ENCODE assay signal across 8 mouse cellular contexts in genomic region chr4:28176771-28177170, GRCm38 (mm10).
DNase-seq lines count a peak whose midpoint lies in the region; ATAC-seq and TF ChIP-seq lines count a peak whose summit lies in the region.

No protein-coding gene starts in this region.

- no peak overlapping the region for H3K9ac ChIP-seq in CH12.LX (ENCODE audit: insufficient read depth, low read depth)
- H3K9ac ChIP-seq in embryonic facial prominence, embryonic 12.5 days = no peak overlapping the region
- no peak overlapping the region for H3K9ac ChIP-seq in liver, embryonic 11.5 days (ENCODE audit: low read depth, low read length)
- no peak overlapping the region for H3K9ac ChIP-seq in neural tube, embryonic 14.5 days (replicated peaks; ENCODE audit: low read depth, low read length)

- H3K4me1 ChIP-seq in CH12.LX (ENCODE audit: control insufficient read depth in 1 of 2, insufficient read depth in 2 of 2) = no peaks in the 10 kb centered on the region
- H3K4me1 ChIP-seq in embryonic facial prominence, embryonic 12.5 days = no peaks in the 10 kb centered on the region
- no peaks in the 10 kb centered on the region for H3K4me1 ChIP-seq in hindbrain, embryonic 10.5 days (replicated peaks)
- H3K4me1 ChIP-seq in liver, embryonic 11.5 days (replicated peaks; ENCODE audit: control insufficient read depth, insufficient read depth, low read length) = no peaks in the 10 kb centered on the region
- no peaks in the 10 kb centered on the region for H3K4me1 ChIP-seq in neural tube, embryonic 14.5 days (ENCODE audit: control insufficient read depth, insufficient read depth, low read length)

- peak; percentile 100 for ATAC-seq in embryonic facial prominence, embryonic 12.5 days (ENCODE audit: insufficient number of reproducible peaks, insufficient read depth, low FRiP score, low TSS enrichment)
- ATAC-seq in liver, embryonic 11.5 days (replicated peaks; ENCODE audit: low FRiP score) = peak; percentile 100
- peak; percentile 99 for ATAC-seq in neural tube, embryonic 14.5 days (ENCODE audit: low read depth)

- dilution Hi-C loops in CH12.LX (cut with MboI; ENCODE audit: extremely low pct_ligation_motif_present, extremely low pct_unique_long_range_greater_than_20kb, low sequenced_read_pairs) = no loop called here

- peaks cover 13% of the 10 kb centered on the region for H3K9me3 ChIP-seq in CH12.LX (replicated peaks; ENCODE audit: low read length)
- H3K9me3 ChIP-seq in embryonic facial prominence, embryonic 12.5 days = no peaks in the 10 kb centered on the region
- peaks cover 3% of the 10 kb centered on the region for H3K9me3 ChIP-seq in hindbrain, embryonic 10.5 days
- no peaks in the 10 kb centered on the region for H3K9me3 ChIP-seq in liver, embryonic 11.5 days (ENCODE audit: control insufficient read depth, low read length)
- no peaks in the 10 kb centered on the region for H3K9me3 ChIP-seq in neural tube, embryonic 14.5 days (ENCODE audit: control insufficient read depth, low read length)

- H3K4me3 ChIP-seq in CH12.LX (replicated peaks in 1 of 3; ENCODE audit: low read depth in 2 of 3, low read length in 2 of 3, poor library complexity in 1 of 3) = no peak overlapping the region
- H3K4me3 ChIP-seq in embryonic facial prominence, embryonic 12.5 days = no peak overlapping the region
- no peak overlapping the region for H3K4me3 ChIP-seq in hindbrain, embryonic 10.5 days
- no peak overlapping the region for H3K4me3 ChIP-seq in liver, embryonic 11.5 days (ENCODE audit: low read depth, low read length)
- no peak overlapping the region for H3K4me3 ChIP-seq in neural tube, embryonic 14.5 days (ENCODE audit: low read depth, low read length)

- peak; percentile 22 for DNase-seq in gastrocnemius, adult 18-20 months (ENCODE audit: low spot score)
- no peak for DNase-seq in gastrocnemius, adult 8-10 months (ENCODE audit: low spot score in 2 of 2)
- peak; percentile 72 for DNase-seq in CH12.LX (ENCODE audit: extremely low read depth)
- DNase-seq in hindbrain, embryonic 10.5 days (ENCODE audit: low spot score) = peak; percentile 8
- peak; percentile 35 for DNase-seq in liver, embryonic 11.5 days (ENCODE audit: low spot score)
- no peak for DNase-seq in ovary, postnatal 14 days (ENCODE audit: low spot score)

- H3K27ac ChIP-seq in CH12.LX (ENCODE audit: insufficient read depth, low read depth) = no peak overlapping the region
- no peak overlapping the region for H3K27ac ChIP-seq in embryonic facial prominence, embryonic 12.5 days
- H3K27ac ChIP-seq in hindbrain, embryonic 10.5 days = no peak overlapping the region
- H3K27ac ChIP-seq in liver, embryonic 11.5 days (ENCODE audit: low read depth, low read length) = no peak overlapping the region
- H3K27ac ChIP-seq in neural tube, embryonic 14.5 days (ENCODE audit: low read depth, low read length) = no peak overlapping the region

- no peaks in the 10 kb centered on the region for H3K79me2 ChIP-seq in CH12.LX (replicated peaks; ENCODE audit: control insufficient read depth, extremely low read depth, insufficient read depth, poor library complexity, severe bottlenecking)

- in situ Hi-C loops in CH12.LX (cut with MboI; ENCODE audit: low pct_ligation_motif_present, low pct_unique_long_range_greater_than_20kb, low sequenced_read_pairs) = no loop called here

- no peaks in the 10 kb centered on the region for H3K36me3 ChIP-seq in CH12.LX (replicated peaks in 1 of 2; ENCODE audit: control insufficient read depth in 1 of 2, insufficient read depth in 1 of 2, low read length in 1 of 2)
- H3K36me3 ChIP-seq in embryonic facial prominence, embryonic 12.5 days = no peaks in the 10 kb centered on the region
- no peaks in the 10 kb centered on the region for H3K36me3 ChIP-seq in hindbrain, embryonic 10.5 days
- no peaks in the 10 kb centered on the region for H3K36me3 ChIP-seq in liver, embryonic 11.5 days (ENCODE audit: control insufficient read depth, insufficient read depth, low read length)
- H3K36me3 ChIP-seq in neural tube, embryonic 14.5 days (ENCODE audit: control insufficient read depth, insufficient read depth, low read length) = no peaks in the 10 kb centered on the region

- no peak for TF ChIP-seq RAD21 in CH12.LX (IDR thresholded peaks at IDR 0.05; ENCODE audit: low read depth, low read length)

- no peak for TF ChIP-seq EP300 in CH12.LX (IDR thresholded peaks at IDR 0.05; ENCODE audit: low read length)

- TF ChIP-seq CTCF in CH12.LX (conservative IDR thresholded peaks at IDR 0.05 in 1 of 2, IDR thresholded peaks at IDR 0.05 in 1 of 2; ENCODE audit: low read depth in 2 of 2, low read length in 2 of 2) = no peak

- WGBS in embryonic facial prominence, embryonic 12.5 days = 64% methylated on average over 3 of the region's 3 CpGs
- WGBS in hindbrain, embryonic 10.5 days = 71% methylated on average over 3 of the region's 3 CpGs
- WGBS in liver, embryonic 11.5 days = 76% methylated on average over 3 of the region's 3 CpGs
- WGBS in neural tube, embryonic 14.5 days = 80% methylated on average over 3 of the region's 3 CpGs

- H3K27me3 ChIP-seq in CH12.LX (replicated peaks) = no peaks in the 10 kb centered on the region
- no peaks in the 10 kb centered on the region for H3K27me3 ChIP-seq in embryonic facial prominence, embryonic 12.5 days
- no peaks in the 10 kb centered on the region for H3K27me3 ChIP-seq in hindbrain, embryonic 10.5 days (ENCODE audit: insufficient read depth, poor library complexity, severe bottlenecking)
- no peaks in the 10 kb centered on the region for H3K27me3 ChIP-seq in liver, embryonic 11.5 days (replicated peaks; ENCODE audit: control insufficient read depth, insufficient read depth, low read length)
- no peaks in the 10 kb centered on the region for H3K27me3 ChIP-seq in neural tube, embryonic 14.5 days (ENCODE audit: control insufficient read depth, insufficient read depth, low read length)

- TF ChIP-seq POLR2A in CH12.LX (IDR thresholded peaks at IDR 0.05; ENCODE audit: low read depth, low read length) = no peak

- H3K4me2 ChIP-seq in CH12.LX (ENCODE audit: insufficient read depth, low read depth, poor library complexity, severe bottlenecking) = no peak overlapping the region
- H3K4me2 ChIP-seq in embryonic facial prominence, embryonic 12.5 days (replicated peaks) = no peak overlapping the region
- H3K4me2 ChIP-seq in liver, embryonic 11.5 days = no peak overlapping the region
- no peak overlapping the region for H3K4me2 ChIP-seq in neural tube, embryonic 14.5 days (ENCODE audit: low read depth, low read length)

TF ChIP-seq in CH12.LX, 34 proteins besides CTCF, POLR2A, EP300 and RAD21:
- TF ChIP-seq ZC3H11A (IDR thresholded peaks at IDR 0.05; ENCODE audit: low read depth, low read length) (no peak), MAX (IDR thresholded peaks at IDR 0.05; ENCODE audit: low read length) (no peak), IRF4 (IDR thresholded peaks at IDR 0.05; ENCODE audit: low read depth, low read length) (no peak), MAZ (IDR thresholded peaks at IDR 0.05; ENCODE audit: low read depth, low read length) (no peak), USF2 (conservative IDR thresholded peaks at IDR 0.05; ENCODE audit: low read depth, low read length) (no peak), KAT2A (IDR thresholded peaks at IDR 0.05; ENCODE audit: insufficient replicate concordance, low read length) (no peak), USF1 (IDR thresholded peaks at IDR 0.05; ENCODE audit: low read depth, low read length) (no peak), JUN (IDR thresholded peaks at IDR 0.05; ENCODE audit: insufficient read depth, low read depth, low read length) (no peak), SIN3A (IDR thresholded peaks at IDR 0.05; ENCODE audit: low read length) (no peak), MYC (IDR thresholded peaks at IDR 0.05; ENCODE audit: low read depth, low read length) (no peak), ELF1 (IDR thresholded peaks at IDR 0.05; ENCODE audit: low read depth, low read length) (no peak), JUND (conservative IDR thresholded peaks at IDR 0.05; ENCODE audit: low read depth, low read length) (no peak), TCF12 (IDR thresholded peaks at IDR 0.05; ENCODE audit: low read depth, low read length) (no peak), ZNF384 (IDR thresholded peaks at IDR 0.05; ENCODE audit: low read depth, low read length) (no peak), UBTF (IDR thresholded peaks at IDR 0.05; ENCODE audit: low read depth, low read length) (no peak), TBP (conservative IDR thresholded peaks at IDR 0.05; ENCODE audit: low read depth, low read length) (no peak), CHD2 (IDR thresholded peaks at IDR 0.05; ENCODE audit: low read length) (no peak)
TF ChIP-seq in CH12.LX: peak in this region for 0.

Comparison
In these comparisons a context has a peak if more than half of its experiments do, and no peak if none do; other contexts are left out.
1. DNase-seq: peak in gastrocnemius, adult 18-20 months (single experiment), CH12.LX (single experiment), hindbrain, embryonic 10.5 days (single experiment) and liver, embryonic 11.5 days (single experiment); none in gastrocnemius, adult 8-10 months (0 of 2) and ovary, postnatal 14 days (single experiment).
2. Peak in every context shown above with its lines, with median percentiles within 50 percentile points of each other: ATAC-seq.